Mouse (Mus musculus) activated CD4-positive, CD25-positive, alpha-beta regulatory T cell, adult 4 months (primary cell): ENCODE results near the gene Tex35. TPM values are rescaled to one million over a fixed set of nuclear protein-coding genes. Genes with fewer than 3 reads are reported as not detected.
A peak's percentile ranks its signal among the peaks of the same experiment; 100 is the strongest.

Source experiments
- ATAC-seq: one replicate; pipeline ENCODE4 v1.8.0; 2017
- polyA plus RNA-seq, 2 experiments: library from polyadenylated mRNA; unstranded; fragments of 100-300 nt; shearing (Covaris generic); gene quantifications; one replicate each; pipeline ENCODE4 v1.2.1; 2017

Tex35 gene
- polyA plus RNA-seq = under 1 TPM in 1 of 2 experiments, not detected in 1; 0.62 TPM

GRCm38 (mm10) chr1:157108580-157108979 is at the start of gene Tex35:
TSS of gene Tex35 (minus strand) at chr1:157108680.
- ATAC-seq = no peak

GRCm38 (mm10) chr1:157153781-157154180 is 45.3 kb upstream of the Tex35 start:
- no peak for ATAC-seq

- no peak for ATAC-seq
Measured at GRCm38 (mm10) chr1:157150107-157150506, 41.6 kb upstream of the Tex35 start.

GRCm38 (mm10) chr1:157144621-157145020 is 36.1 kb upstream of the Tex35 start:
- no peak for ATAC-seq

GRCm38 (mm10) chr1:157143326-157143932 is 34.9 kb upstream of the Tex35 start:
- no peak for ATAC-seq

- ATAC-seq = no peak
Measured at GRCm38 (mm10) chr1:157141014-157141413, 32.5 kb upstream of the Tex35 start.

GRCm38 (mm10) chr1:157137854-157138241 is 29.4 kb upstream of the Tex35 start:
- no peak for ATAC-seq

- no peak for ATAC-seq
Measured at GRCm38 (mm10) chr1:157137132-157137853, 28.8 kb upstream of the Tex35 start.

GRCm38 (mm10) chr1:157128219-157128618 is 19.7 kb upstream of the Tex35 start:
- no peak for ATAC-seq

- no peak for ATAC-seq
Measured at GRCm38 (mm10) chr1:157123836-157124235, 15.4 kb upstream of the Tex35 start.

- ATAC-seq = no peak
Measured at GRCm38 (mm10) chr1:157119168-157119567, 10.7 kb upstream of the Tex35 start.

GRCm38 (mm10) chr1:157117440-157117839 is 9.0 kb upstream of the Tex35 start:
- no peak for ATAC-seq

- ATAC-seq = no peak
Measured at GRCm38 (mm10) chr1:157114492-157114891, 6.0 kb upstream of the Tex35 start.

- ATAC-seq = peak; percentile 32
Measured at GRCm38 (mm10) chr1:157110287-157110835, 1.9 kb upstream of the Tex35 start.

- ATAC-seq = peak; percentile 57
Measured at GRCm38 (mm10) chr1:157101122-157101865, 7.2 kb downstream of the Tex35 start.

GRCm38 (mm10) chr1:157095534-157095933 is 12.9 kb downstream of the Tex35 start:
- no peak for ATAC-seq

GRCm38 (mm10) chr1:157092622-157093021 is 15.9 kb downstream of the Tex35 start:
- no peak for ATAC-seq

GRCm38 (mm10) chr1:157092140-157092539 is 16.3 kb downstream of the Tex35 start:
- ATAC-seq = no peak

GRCm38 (mm10) chr1:157090835-157091234 is 17.6 kb downstream of the Tex35 start:
- no peak for ATAC-seq

- ATAC-seq = peak; percentile 54
Measured at GRCm38 (mm10) chr1:157086097-157086994, 22.1 kb downstream of the Tex35 start.

GRCm38 (mm10) chr1:157082931-157083330 is 25.5 kb downstream of the Tex35 start:
- no peak for ATAC-seq

- no peak for ATAC-seq
Measured at GRCm38 (mm10) chr1:157081999-157082398, 26.5 kb downstream of the Tex35 start.
